Mouse (Mus musculus) yolk sac, embryonic 10.5 days (tissue): Measurements from ENCODE around the gene Cep112.
A peak's percentile ranks its signal among the peaks of the same experiment; 100 is the strongest.
"Not testable (repeated sequence)": the region's sequence is repeated elsewhere in the genome, so short reads cannot be mapped to it uniquely, and the experiment has no call there.

Experiments used
- DNase-seq: peaks from one replicate; pipeline ENCODE4 v3.0.0-alpha.2; 2017; ENCODE audit warnings: low spot score

Cep112 gene

DNA sequence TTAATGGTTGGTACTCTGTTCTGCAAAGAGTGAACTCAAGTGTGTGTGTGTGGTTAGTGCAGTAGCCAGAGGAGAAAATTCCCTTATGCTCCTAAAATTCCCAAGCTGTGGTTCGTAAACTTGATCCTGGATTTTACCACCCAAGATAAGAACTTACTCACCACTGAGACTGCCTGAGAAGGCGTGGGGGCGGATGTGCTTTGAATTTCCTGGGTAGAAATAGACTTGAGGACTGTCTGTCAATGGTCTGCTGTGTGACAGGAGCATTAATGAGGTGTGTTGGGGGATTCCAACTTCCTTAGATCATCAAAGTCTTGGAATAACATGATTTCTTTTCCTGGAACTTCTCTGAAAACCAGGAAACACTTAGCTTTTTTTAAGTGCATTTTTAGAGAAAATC lies 374.7 kb downstream of the Cep112 start:
- DNase-seq = no peak

DNA sequence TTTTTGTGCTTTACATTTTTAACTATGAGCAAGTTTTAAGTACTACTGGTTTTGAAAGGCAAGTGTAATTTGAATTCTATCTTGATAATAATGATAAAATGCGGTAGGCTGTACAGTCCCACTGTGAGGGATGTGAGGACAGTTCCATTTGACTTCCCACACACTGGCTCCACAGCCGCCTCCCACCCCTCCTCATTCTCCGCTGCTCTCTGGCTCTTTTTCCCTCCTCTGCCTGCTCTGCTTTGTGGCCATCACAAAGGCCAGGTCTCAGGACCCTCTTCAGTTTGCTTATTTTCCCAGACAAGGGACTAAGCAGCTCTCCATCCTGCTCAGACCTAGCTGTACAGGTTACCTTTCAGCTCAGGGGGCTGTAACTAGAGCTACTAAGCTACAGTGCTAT lies 379.0 kb downstream of the Cep112 start:
- no peak for DNase-seq

DNA sequence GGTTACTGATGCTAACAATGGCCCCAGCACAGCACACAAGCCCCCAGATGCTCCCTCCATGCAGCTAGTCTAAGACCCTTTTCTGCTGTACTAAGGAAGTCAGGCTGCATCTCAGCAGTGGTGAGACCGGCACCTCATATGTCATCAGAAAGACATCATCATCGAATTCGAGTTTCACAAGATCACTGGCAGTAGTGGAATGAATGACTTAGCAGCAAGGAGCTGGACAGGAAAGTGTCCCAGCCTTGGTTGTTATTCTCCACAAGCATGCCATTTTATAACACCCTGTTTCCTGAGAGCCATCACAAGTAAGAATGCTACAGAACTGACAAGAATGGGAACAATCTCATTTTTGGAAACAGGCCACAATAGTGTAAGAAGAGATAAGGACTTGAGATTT lies 381.0 kb downstream of the Cep112 start:
- DNase-seq = no peak

DNA sequence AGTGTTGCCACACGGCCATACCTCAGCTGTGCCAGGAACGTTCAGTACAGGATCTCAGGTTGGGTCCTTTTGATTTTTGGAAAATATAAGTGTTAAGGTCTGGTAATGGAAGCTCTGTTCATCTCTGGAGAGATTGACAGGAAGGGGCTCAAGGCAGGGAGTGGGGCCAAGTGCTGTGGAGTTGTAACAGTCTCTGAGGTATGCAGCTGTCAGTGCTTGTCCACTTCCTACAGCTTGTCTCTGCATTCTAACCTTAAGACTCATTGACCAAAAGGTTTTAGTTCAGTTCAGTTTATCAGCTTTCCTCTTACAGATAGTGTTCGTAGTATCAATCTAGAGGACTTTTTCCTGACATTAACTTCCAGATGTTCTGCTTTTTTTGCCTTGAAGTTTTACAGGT lies 384.6 kb downstream of the Cep112 start:
- DNase-seq = no peak

DNA sequence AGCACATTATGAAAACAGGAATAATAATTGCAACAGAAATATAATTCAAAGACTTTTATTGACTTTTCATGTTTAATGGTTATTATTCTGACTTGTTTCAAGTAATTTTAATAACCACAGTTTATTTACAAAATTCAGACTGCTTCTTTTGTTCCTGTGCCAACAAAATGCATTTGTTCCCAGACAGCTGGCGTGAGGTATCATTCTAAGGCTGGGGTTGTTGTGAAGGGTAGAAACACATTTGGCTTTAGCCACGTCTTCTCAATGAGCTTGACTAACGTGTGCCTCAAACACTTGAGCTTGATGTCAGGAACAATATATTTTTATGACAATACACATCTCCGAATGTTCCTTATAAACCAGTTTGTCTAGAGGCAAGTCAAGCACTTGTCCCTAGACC lies 396.8 kb downstream of the Cep112 start:
- no peak for DNase-seq

DNA sequence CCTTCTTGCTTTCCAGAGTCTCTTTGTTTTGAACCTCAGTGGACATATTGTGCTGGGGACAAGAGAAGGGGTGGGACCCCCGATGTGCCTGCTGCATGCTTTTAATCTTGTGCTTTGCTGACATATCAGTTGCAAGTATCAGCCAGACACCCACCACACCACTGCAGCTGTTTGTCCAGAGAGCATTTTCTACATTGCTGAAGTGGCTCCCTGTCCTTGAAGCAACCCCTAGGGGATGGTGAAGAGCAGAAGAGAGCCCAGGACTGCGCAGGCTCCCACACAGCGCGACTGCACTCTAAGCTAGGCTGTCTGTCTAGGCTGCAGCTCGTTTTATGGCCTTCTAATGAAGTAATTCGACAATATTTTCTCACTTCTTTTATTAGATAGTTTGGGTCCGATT lies 397.3 kb downstream of the Cep112 start:
- DNase-seq = no peak

DNA sequence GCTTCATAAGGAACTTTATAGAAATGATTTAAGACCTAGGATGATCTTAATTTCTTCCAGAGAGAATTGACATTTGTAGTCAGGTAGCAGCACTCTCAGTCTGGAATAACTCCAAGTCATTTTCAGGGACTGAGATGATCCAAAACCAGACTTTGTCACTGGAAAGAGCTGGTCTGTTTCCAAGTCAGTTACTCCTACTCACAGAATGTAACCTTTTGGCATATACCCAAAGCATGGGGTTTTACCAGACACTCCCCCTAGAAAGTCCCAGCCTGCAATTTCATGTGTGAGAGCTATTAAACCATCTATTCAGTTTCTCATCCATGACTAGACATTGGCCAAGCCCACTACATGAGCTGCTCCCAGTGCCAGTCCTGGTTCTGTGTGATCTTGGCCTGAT lies 402.3 kb downstream of the Cep112 start:
- no peak for DNase-seq

DNA sequence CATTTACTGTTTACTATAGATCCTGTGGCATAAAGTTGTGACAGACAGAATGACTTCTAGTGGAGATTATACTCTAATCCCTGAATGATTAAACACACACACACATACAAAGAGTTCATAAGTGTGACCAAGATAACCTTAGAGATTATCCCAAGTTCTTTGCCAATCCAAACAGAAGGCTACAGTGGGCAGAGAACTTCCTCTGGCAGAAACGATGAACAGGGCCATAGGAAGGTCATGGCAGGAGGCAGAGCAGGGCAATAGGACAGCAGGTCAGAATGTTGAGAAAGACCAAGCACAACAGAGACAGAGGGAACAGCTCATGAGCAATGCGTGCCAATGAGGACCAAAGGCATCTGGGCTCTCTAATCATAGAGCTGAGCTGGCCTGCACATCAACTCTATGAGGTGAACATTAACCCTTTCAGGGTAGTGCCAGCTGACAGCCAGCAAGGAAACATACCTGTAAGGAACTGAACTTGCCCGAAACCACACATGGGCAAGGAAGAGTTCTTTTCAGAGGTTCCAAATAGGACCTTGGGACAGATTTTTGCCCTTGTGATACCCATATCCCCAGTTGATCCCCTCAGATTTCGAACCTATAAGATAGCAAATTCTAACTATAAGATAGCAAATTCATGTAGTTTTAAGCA lies 403.5 kb downstream of the Cep112 start:
- no peak for DNase-seq

DNA sequence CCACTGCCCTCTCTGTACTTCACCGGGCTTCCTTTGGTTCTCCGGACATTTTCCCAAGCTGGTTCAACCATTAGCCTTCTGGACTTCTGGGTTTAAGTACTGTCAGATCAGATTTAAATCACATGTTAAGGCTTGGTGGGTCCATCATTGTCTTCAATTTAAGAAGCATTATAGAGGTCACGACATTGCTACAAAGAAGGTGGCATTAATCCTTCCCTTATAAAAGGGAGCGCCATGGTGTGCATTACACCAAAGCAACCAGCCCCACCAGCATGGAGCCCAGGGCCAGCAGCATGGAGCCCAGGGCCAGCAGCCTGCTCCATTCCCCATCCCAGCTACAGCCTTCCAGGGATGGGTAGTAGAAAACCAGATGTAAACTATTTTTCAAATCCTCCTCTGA lies 411.7 kb downstream of the Cep112 start:
- no peak for DNase-seq

DNA sequence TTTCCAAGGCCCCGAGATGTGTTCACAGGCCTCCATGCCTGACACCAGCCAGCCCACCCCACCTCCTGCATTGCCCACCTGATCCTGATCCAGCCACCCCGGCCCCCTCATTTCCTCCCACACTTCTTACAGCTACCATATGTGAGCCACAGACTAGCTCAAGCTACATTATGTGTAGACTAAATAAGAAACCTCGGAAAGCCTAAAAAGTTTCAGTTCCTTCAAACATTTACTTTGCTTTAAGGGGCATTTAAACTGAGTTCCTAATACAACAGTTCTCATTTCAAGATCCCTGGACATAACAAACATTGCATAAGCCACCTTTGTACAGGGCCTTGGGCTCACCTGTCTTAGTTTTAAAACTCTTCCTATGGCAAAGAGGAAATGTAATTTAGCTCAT lies 415.2 kb downstream of the Cep112 start:
- DNase-seq = no peak

DNA sequence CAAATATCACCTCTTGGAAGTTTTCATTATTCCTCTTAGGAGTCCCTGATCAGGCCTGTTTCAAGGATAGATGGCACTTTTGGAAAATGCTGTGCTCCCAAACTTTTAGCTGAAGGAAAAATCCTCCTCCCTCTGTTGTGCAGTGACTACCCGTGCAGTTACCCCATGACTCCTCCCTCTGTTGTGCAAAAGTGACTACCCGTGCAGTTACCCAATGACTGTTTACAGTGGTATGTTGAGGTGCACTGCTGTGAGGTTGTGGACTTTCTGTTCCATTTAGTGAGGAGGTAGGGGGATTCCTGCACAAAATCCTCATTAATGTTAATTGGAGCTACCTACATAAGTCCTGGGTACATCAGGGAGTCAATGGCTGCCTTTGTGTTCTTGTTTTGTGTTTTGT lies 417.8 kb downstream of the Cep112 start:
- no peak for DNase-seq

DNA sequence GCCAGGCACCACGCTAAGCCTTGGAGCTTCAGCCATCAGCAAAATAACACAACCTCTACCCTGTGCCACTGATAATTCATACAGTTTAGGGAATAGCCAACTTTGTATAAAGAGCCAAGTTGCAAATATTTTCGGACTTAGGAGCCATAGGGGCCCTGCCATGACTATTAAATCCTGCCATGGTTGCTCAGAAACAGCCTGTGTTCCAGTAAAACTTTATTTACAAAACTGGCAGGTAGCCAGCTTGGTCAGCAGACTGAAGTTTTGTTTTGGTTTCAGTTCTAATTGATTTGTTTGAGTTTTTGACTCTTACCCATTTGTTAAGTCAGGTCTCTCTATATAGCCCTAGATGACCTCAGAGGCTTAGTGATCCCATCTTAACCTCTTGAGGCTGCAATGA lies 421.0 kb downstream of the Cep112 start:
- no peak for DNase-seq

DNA sequence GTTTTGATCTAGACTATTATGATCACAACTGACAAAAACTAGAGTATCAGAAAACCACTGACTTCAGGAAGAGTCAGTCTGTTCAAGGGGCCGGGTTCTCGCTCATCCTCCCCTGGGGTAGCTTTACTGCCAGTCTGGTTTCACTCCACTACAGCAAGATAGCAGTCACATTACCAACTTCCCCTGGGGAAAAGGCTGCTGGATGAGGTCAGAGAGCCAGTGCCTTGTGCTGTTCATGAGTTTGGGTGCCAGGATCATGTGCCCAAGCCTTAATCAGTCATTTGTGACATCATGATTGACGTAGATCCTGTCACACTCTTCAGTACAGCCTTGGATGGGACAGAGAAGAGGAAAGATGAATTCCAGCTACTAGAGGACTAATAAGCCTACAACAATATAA lies 421.5 kb downstream of the Cep112 start:
- no peak for DNase-seq

DNA sequence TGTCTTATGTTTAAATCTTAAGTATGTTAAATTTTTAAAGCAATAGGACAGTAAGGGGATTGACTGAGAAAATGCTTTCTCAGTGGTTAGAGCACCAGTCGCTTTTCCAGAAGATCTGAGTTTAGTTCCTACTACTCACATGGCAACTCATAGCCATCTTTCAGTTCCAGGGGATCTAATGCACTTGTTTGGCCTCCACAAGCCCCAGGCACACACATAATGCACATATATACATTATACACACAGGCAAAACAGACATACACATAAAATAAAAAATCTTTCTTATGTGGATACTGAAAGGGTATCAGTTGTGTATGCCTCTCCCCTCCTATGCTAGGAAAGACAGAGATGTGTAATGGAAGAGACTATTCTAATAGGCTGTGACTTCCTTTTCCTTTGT lies 426.8 kb downstream of the Cep112 start:
- DNase-seq = no peak

DNA sequence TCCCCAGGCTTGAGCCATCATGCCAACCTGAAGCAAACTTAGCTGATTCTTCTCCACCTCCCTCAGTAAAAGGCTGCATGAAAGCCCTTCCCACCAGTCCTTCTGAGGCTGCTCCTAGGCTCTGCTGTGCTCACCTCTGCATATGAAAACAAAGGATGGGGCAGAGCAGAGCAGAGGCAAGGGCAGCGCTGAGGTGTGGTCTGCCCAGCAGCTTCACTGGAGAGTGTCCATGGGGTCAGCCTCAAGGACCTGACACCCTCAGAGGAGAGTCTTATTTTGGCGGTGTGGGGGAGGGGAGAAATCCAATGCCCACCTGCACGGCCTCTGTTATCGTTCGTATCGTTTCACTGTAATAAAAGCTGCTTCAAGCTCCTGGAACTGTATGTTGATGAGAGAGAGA lies 432.3 kb downstream of the Cep112 start:
- no peak for DNase-seq

DNA sequence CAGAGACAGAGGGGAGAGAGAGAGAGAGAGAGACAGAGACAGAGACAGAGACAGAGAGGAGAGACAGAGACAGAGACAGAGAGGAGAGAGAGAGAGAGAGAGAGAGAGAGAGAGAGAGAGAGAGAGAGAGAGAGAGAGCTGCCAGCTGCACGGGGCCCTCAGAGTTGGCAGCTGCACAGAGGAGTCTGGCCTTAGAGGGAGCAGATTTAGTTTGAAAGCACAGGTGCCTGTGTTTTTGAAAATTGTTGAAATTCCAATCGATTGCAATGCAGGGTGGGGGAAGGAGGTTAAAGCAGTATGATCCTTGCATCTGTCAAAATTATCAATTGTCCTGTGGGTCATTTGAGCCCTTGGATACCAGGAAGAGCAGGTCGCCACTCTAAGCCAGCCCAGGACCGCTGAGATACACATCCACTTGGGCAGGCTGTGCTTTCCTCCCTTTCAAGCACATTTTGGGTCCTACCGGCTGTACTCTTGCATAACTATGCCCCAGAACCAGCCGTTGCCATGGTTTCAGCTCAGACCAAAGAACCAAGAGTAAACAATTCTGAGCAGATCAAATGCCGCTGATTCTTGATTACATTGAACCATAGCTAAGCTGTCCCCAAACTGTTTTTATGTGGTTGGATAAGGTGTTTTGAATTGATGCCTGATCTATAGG lies 432.8 kb downstream of the Cep112 start:
- DNase-seq = peak; percentile 12

DNA sequence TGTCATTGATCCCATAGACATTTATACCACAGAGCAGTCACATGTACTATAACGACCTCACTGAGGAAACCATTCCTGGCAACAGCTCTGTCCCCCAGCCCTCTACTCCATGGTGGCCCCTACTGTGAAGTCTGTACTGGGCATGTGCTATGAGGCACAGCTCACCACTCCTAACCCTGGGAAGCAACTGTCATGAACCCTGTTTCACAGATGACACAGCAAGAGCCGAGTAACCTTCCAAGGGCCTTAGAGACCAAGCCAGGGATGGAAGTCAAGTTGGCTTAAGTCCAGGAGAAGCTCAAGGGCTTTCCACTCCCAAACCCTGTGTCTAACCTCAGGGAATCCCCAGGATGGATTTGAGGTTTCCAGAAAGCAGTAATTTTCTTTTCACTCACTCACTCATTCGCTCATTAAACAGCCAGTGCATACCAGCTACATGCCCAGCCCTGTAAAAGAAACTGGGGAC lies 433.4 kb downstream of the Cep112 start:
- DNase-seq = no peak

DNA sequence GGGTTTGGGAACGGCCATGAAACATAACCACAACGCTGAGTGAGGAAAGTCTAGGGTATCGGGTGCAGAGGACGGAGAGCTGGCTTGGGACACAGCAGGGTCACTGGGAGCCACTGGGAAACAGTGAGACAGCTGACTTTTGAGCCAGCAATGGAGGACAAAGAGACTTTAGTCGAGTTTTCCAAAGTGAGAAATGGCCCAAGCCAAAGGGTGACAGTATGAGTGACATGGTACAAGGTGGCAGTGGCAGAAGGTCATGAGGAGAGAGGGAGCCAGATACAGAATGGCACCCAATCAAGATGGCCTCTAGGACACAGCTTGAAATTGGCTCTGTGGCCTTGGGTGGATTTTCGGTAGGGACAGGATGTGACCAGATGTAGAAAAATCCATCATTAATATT lies 433.9 kb downstream of the Cep112 start:
- no peak for DNase-seq

DNA sequence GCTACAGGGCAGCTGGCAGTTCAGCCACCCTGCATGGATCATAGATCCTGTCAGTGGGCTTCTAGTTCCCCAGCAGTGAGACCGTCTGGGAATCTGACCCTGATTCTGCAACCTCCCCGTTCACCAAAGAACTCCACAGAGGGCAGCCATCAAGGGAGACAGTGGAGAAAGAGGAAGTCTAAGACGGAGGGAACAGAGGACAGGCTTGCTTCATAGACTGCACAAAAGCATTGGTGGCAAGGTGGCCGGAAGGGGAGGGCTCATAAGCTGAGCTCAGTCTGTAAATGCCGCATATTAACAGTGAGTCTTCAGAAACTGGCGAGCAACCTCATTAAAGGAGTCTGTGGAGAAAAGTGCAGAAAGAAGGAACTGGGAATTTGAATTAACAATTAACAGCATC lies 437.4 kb downstream of the Cep112 start:
- no peak for DNase-seq

DNA sequence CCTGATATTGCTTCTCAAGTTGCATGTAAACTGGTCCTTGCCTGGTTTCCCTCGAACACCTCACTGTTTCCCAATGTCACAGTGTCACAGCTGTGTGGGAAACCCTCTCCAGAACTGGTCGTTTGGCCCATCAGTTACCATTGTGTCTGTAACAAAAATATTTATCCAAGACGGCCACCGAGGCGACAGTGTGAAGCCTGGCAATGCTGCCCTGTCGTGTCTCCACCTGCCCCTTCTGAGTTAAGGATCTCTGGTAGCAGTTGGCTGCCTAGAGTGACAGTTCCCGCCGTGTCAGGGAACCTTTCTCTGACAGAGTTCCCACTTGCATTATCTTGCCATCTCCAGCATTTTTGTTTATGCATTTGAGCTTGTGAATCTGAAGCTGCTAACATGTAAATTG lies 440.8 kb downstream of the Cep112 start:
- no peak for DNase-seq

DNA sequence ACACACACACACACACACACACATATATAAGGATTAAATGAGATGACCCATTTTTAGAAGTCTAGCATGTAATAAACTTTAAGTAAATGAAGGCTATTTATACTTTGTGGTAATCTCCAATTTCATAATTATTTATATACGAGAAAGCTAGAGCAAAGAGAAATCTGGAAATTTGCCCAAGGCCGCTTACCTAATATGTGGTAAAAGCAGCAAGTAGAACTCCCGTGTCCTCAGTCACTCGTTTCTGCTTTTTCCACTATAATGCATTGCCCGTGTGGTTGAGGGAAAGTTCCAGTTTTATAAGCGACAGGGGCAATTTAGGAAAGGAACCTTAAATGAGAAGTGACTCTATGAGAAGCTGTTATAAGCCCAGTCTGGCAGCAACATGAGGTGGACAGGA lies 442.5 kb downstream of the Cep112 start:
- no peak for DNase-seq

DNA sequence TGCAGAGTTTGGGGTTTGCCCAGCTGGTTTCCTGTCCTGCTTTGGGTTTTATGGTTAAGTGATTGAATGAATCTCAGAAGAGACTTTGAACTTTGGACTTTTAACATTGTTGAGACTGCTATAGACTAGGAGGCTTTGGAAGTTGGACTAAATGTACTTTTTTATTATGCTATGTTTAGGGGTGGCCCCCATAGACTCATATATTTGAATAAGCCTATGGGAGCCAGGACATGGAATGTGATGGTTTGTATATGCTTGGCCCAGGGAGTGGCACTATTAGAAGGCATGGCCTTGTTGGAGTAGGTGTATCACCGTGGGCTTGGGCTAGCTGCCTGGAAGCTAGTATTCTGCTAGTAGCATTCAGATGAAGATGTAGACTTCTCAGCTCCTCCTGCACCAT lies 446.3 kb downstream of the Cep112 start:
- DNase-seq = not testable (repeated sequence)

DNA sequence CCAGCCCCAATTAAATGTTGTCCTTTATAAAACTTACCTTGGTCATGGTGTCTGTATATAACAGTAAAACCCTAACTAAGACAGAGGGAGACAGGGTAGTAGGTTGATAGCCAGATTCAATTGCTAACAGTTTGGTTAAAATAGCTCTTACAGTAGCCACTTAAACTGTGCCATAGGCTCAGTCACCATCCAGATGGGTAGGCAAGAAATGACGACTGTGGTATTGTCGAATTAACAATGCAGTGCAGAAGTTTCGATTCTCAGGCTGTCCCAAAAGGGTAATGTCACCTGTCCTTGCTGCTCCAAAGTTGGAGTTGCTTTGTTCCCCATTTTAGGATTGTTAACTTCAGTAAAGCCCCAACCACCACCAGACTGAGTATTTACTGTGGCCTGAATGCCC lies 446.8 kb downstream of the Cep112 start:
- no peak for DNase-seq

DNA sequence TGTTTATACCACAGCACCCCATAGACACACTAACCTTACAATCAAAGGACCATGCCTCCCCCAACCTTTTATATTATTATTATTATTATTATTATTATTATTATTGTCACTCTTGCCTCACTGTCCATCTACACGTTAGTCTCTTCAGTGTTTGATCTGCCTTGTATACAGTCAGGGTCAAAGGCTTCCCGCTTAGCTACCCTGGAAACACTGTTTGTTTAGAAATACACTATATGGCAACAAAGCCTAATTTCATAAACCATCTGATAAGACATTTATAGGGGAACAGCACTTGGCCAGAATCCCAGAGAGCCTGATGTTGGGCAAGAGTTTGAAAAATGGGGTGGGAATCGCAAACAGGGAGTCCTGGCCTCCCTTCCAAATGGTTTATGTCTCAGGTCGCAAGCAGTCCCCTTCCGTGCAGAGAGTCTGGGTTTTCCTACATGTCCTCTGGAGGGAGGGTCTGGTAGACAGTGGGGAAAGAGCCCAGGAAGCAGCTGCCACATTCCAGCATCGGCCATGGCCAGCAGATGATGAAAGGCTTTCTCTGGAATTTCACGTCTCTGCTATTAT lies 451.7 kb downstream of the Cep112 start:
- no peak for DNase-seq
